Mouse (Mus musculus) liver, adult 2 months (tissue): ENCODE data around the gene Rdx.

Source experiments
- CTCF ChIP-seq: fragments of 200-500 bp; IDR thresholded peaks from 2 replicates; pipeline ENCODE4 v1.5.1; 2011; ENCODE audit warnings: low read depth, low read length, control low read depth
- POLR2A ChIP-seq: fragments of 200-500 bp; IDR thresholded peaks from 2 replicates; pipeline ENCODE4 v1.6.1; 2011; ENCODE audit warnings: low read length, control low read depth; ENCODE audit not compliant: insufficient read depth; ENCODE audit errors: extremely low read depth

DNA sequence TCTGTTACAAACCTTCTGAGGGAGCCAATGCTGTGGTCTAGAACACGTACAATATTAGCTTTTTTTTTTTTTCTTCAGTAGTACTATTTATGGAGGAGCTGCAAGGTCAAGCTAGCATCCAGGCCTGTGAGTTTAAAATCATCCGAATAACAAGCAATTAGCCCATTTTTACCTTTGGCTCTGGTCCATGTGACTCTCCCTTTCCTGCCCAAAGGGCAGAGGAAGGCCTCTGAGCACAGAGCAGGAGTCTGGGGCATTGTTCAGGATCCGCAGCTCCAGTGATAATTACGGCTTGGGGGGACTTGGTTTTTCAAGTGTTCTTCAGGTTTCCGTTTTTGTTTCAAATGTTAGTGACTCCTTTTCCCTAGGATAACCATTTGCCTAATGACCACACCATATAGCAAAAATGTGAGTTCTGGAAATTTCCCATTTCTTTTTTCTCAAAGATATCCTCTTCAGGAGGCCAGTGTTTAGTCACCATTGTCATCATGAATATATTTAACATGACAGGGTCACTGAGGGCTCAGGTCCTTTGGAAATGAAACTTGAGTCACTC is 33.0 kb upstream of the Rdx start:
- no peak for TF ChIP-seq CTCF
- TF ChIP-seq POLR2A = no peak
